Mouse (Mus musculus): Measurements from ENCODE around the gene Ptger1. TPM values are rescaled to one million over a fixed set of nuclear protein-coding genes. Genes with fewer than 3 reads are reported as not detected.

Ptger1 gene
- polyA plus RNA-seq, 1 experiment from 2014 or later, result 1.3 TPM

GRCm38 (mm10) chr8:83681099-83681498, 14.6 kb downstream of the Ptger1 start:
- H3K9me3 ChIP-seq (ENCODE audit: control insufficient read depth, low read length), result no peaks in the 10 kb centered on the region
- H3K4me1 ChIP-seq (replicated peaks; ENCODE audit: control insufficient read depth, insufficient read depth, low read length), result no peaks in the 10 kb centered on the region
- WGBS, result 40% methylated on average over 6 of the region's 6 CpGs
- H3K9ac ChIP-seq (replicated peaks; ENCODE audit: low read depth, low read length), result no peak overlapping the region
- no peak overlapping the region for H3K27ac ChIP-seq (ENCODE audit: low read length)
- H3K4me3 ChIP-seq (replicated peaks; ENCODE audit: low read length), result no peak overlapping the region
- ATAC-seq, result no peak
- no peaks in the 10 kb centered on the region for H3K27me3 ChIP-seq (replicated peaks; ENCODE audit: control insufficient read depth, insufficient read depth, low read length)
- no peak overlapping the region for H3K4me2 ChIP-seq (ENCODE audit: low read length)
- H3K36me3 ChIP-seq (ENCODE audit: control insufficient read depth, insufficient read depth), result peaks cover 27% of the 10 kb centered on the region

- Histone ChIP-seq H3K4me3 (replicated peaks; ENCODE audit: low read length) (no peak overlapping the region), H3K36me3 (ENCODE audit: control insufficient read depth, insufficient read depth) (peaks cover 18% of the 10 kb centered on the region), H3K27me3 (replicated peaks; ENCODE audit: control insufficient read depth, insufficient read depth, low read length) (no peaks in the 10 kb centered on the region), H3K4me1 (replicated peaks; ENCODE audit: control insufficient read depth, insufficient read depth, low read length) (no peaks in the 10 kb centered on the region), H3K9ac (replicated peaks; ENCODE audit: low read depth, low read length) (no peak overlapping the region), H3K9me3 (ENCODE audit: control insufficient read depth, low read length) (no peaks in the 10 kb centered on the region), H3K4me2 (ENCODE audit: low read length) (no peak overlapping the region), H3K27ac (ENCODE audit: low read length) (no peak overlapping the region)
- no peak for ATAC-seq
- WGBS, result 95% methylated on average over 9 of the region's 9 CpGs
Observed at GRCm38 (mm10) chr8:83684517-83684916, 18.0 kb downstream of the Ptger1 start.

GRCm38 (mm10) chr8:83689264-83689663, 22.8 kb downstream of the Ptger1 start:
- Histone ChIP-seq H3K27ac (ENCODE audit: low read length) (no peak overlapping the region), H3K9ac (replicated peaks; ENCODE audit: low read depth, low read length) (no peak overlapping the region), H3K27me3 (replicated peaks; ENCODE audit: control insufficient read depth, insufficient read depth, low read length) (no peaks in the 10 kb centered on the region), H3K4me3 (replicated peaks; ENCODE audit: low read length) (no peak overlapping the region), H3K9me3 (ENCODE audit: control insufficient read depth, low read length) (no peaks in the 10 kb centered on the region), H3K4me1 (replicated peaks; ENCODE audit: control insufficient read depth, insufficient read depth, low read length) (no peaks in the 10 kb centered on the region), H3K4me2 (ENCODE audit: low read length) (no peak overlapping the region), H3K36me3 (ENCODE audit: control insufficient read depth, insufficient read depth) (peaks cover 27% of the 10 kb centered on the region)
- WGBS, result 94% methylated on average over 6 of the region's 6 CpGs
- ATAC-seq, result no peak

- H3K27me3 ChIP-seq (replicated peaks; ENCODE audit: control insufficient read depth, insufficient read depth, low read length), result no peaks in the 10 kb centered on the region
- 87% methylated on average over 10 of the region's 10 CpGs for WGBS
- peaks cover 20% of the 10 kb centered on the region for H3K36me3 ChIP-seq (ENCODE audit: control insufficient read depth, insufficient read depth)
- H3K4me3 ChIP-seq (replicated peaks; ENCODE audit: low read length), result no peak overlapping the region
- no peak overlapping the region for H3K27ac ChIP-seq (ENCODE audit: low read length)
- no peaks in the 10 kb centered on the region for H3K9me3 ChIP-seq (ENCODE audit: control insufficient read depth, low read length)
- no peak overlapping the region for H3K9ac ChIP-seq (replicated peaks; ENCODE audit: low read depth, low read length)
- no peak for ATAC-seq
- no peak overlapping the region for H3K4me2 ChIP-seq (ENCODE audit: low read length)
- peaks cover 16% of the 10 kb centered on the region for H3K4me1 ChIP-seq (replicated peaks; ENCODE audit: control insufficient read depth, insufficient read depth, low read length)
Observed at GRCm38 (mm10) chr8:83693609-83694236, 27.2 kb downstream of the Ptger1 start.

GRCm38 (mm10) chr8:83694369-83695160, 28.1 kb downstream of the Ptger1 start:
- H3K4me1 ChIP-seq (replicated peaks; ENCODE audit: control insufficient read depth, insufficient read depth, low read length), result peaks cover 19% of the 10 kb centered on the region
- no peak overlapping the region for H3K4me2 ChIP-seq (ENCODE audit: low read length)
- ATAC-seq, result no peak
- no peak overlapping the region for H3K9ac ChIP-seq (replicated peaks; ENCODE audit: low read depth, low read length)
- WGBS, result 89% methylated on average over 11 of the region's 11 CpGs
- H3K9me3 ChIP-seq (ENCODE audit: control insufficient read depth, low read length), result no peaks in the 10 kb centered on the region
- peaks cover 18% of the 10 kb centered on the region for H3K36me3 ChIP-seq (ENCODE audit: control insufficient read depth, insufficient read depth)
- H3K27ac ChIP-seq (ENCODE audit: low read length), result no peak overlapping the region
- no peaks in the 10 kb centered on the region for H3K27me3 ChIP-seq (replicated peaks; ENCODE audit: control insufficient read depth, insufficient read depth, low read length)
- no peak overlapping the region for H3K4me3 ChIP-seq (replicated peaks; ENCODE audit: low read length)

GRCm38 (mm10) chr8:83695351-83696106, 29.1 kb downstream of the Ptger1 start:
- Histone ChIP-seq H3K4me3 (replicated peaks; ENCODE audit: low read length) (no peak overlapping the region), H3K4me1 (replicated peaks; ENCODE audit: control insufficient read depth, insufficient read depth, low read length) (peaks cover 24% of the 10 kb centered on the region), H3K9ac (replicated peaks; ENCODE audit: low read depth, low read length) (no peak overlapping the region), H3K36me3 (ENCODE audit: control insufficient read depth, insufficient read depth) (peaks cover 15% of the 10 kb centered on the region), H3K4me2 (ENCODE audit: low read length) (no peak overlapping the region), H3K27ac (ENCODE audit: low read length) (no peak overlapping the region), H3K9me3 (ENCODE audit: control insufficient read depth, low read length) (no peaks in the 10 kb centered on the region), H3K27me3 (replicated peaks; ENCODE audit: control insufficient read depth, insufficient read depth, low read length) (no peaks in the 10 kb centered on the region)
- WGBS, result 83% methylated on average over 16 of the region's 17 CpGs
- no peak for ATAC-seq

GRCm38 (mm10) chr8:83697374-83698220, 31.1 kb downstream of the Ptger1 start:
- peak; percentile 9; the same call in 1 of the 2 replicates for ATAC-seq
- Histone ChIP-seq H3K27me3 (replicated peaks; ENCODE audit: control insufficient read depth, insufficient read depth, low read length) (no peaks in the 10 kb centered on the region), H3K4me2 (ENCODE audit: low read length) (peak overlapping the region; percentile 70), H3K9ac (replicated peaks; ENCODE audit: low read depth, low read length) (peak overlapping the region; percentile 97), H3K4me1 (replicated peaks; ENCODE audit: control insufficient read depth, insufficient read depth, low read length) (peaks cover 24% of the 10 kb centered on the region), H3K4me3 (replicated peaks; ENCODE audit: low read length) (peak overlapping the region; percentile 91), H3K27ac (ENCODE audit: low read length) (peak overlapping the region; percentile 22; the same call in 1 of the 2 replicates), H3K9me3 (ENCODE audit: control insufficient read depth, low read length) (no peaks in the 10 kb centered on the region), H3K36me3 (ENCODE audit: control insufficient read depth, insufficient read depth) (no peaks in the 10 kb centered on the region)
- 57% methylated on average over 19 of the region's 19 CpGs for WGBS

- Histone ChIP-seq H3K36me3 (ENCODE audit: control insufficient read depth, insufficient read depth) (no peaks in the 10 kb centered on the region), H3K9ac (replicated peaks; ENCODE audit: low read depth, low read length) (peak overlapping the region; percentile 97), H3K4me2 (ENCODE audit: low read length) (peak overlapping the region; percentile 70), H3K27ac (ENCODE audit: low read length) (peak overlapping the region; percentile 57; the same call in 1 of the 2 replicates), H3K4me3 (replicated peaks; ENCODE audit: low read length) (peak overlapping the region; percentile 91), H3K4me1 (replicated peaks; ENCODE audit: control insufficient read depth, insufficient read depth, low read length) (peaks cover 24% of the 10 kb centered on the region), H3K9me3 (ENCODE audit: control insufficient read depth, low read length) (no peaks in the 10 kb centered on the region), H3K27me3 (replicated peaks; ENCODE audit: control insufficient read depth, insufficient read depth, low read length) (no peaks in the 10 kb centered on the region)
- ATAC-seq, result peak; percentile 26
- WGBS, result 4% methylated on average over 15 of the region's 15 CpGs
Observed at GRCm38 (mm10) chr8:83698291-83698660, 31.8 kb downstream of the Ptger1 start.

Measured in forebrain, embryonic 16.5 days (tissue).